Mouse (Mus musculus) bone marrow, adult 2 months (tissue): Measurements from ENCODE around the gene Hist2h2ac. TPM values are rescaled to one million over a fixed set of nuclear protein-coding genes. Genes with fewer than 3 reads are reported as not detected.
"Not testable (repeated sequence)": the region's sequence is repeated elsewhere in the genome, so short reads cannot be mapped to it uniquely, and the experiment has no call there.

Source experiments
- H3K27ac ChIP-seq: fragments of 200-500 bp; 2 replicates; pipeline ENCODE4 v1.5.1; 2012; ENCODE audit warnings: low read depth, mild to moderate bottlenecking, control low read depth, inconsistent platforms, low read length; ENCODE audit not compliant: control insufficient read depth, poor library complexity, insufficient read depth
- H3K4me1 ChIP-seq: fragments of 200-500 bp; 2 replicates; pipeline ENCODE4 v1.6.1; 2011; ENCODE audit warnings: low read length; ENCODE audit not compliant: control insufficient read depth, insufficient read depth
- H3K4me3 ChIP-seq: fragments of 200-500 bp; replicated peaks from 2 replicates; pipeline ENCODE3; 2011; ENCODE audit warnings: mild to moderate bottlenecking, low read depth, low read length, control low read depth; ENCODE audit not compliant: control insufficient read depth
- CTCF ChIP-seq: fragments of 200-500 bp; IDR thresholded peaks from 2 replicates; pipeline ENCODE4 v1.5.1; 2011; ENCODE audit warnings: low read length, control low read depth; ENCODE audit not compliant: control insufficient read depth, insufficient read depth
- POLR2A ChIP-seq: fragments of 200-500 bp; IDR thresholded peaks from 2 replicates; pipeline ENCODE4 v1.6.1; 2011; ENCODE audit warnings: low read depth, mild to moderate bottlenecking, control low read depth, low read length, borderline replicate concordance; ENCODE audit not compliant: control insufficient read depth
- WGBS: fragments of 180-500 bp; shearing (Covaris S2); methylation state at CpG from one replicate; pipeline ENCODE4 v1.1.7; 2018; 5-methylcytosine and 5-hydroxymethylcytosine counted together
- polyA plus RNA-seq: library from polyadenylated mRNA; stranded (reverse); fragments of >200 nt; gene quantifications from 2 replicates; pipeline ENCODE4 v1.2.4, GENCODE M21; 2011; ENCODE audit warnings: low replicate concordance; ENCODE audit not compliant: missing spikeins, insufficient read depth, insufficient read length

The Hist2h2ac gene
- polyA plus RNA-seq, 1 experiment, result 25.1 TPM

DNA sequence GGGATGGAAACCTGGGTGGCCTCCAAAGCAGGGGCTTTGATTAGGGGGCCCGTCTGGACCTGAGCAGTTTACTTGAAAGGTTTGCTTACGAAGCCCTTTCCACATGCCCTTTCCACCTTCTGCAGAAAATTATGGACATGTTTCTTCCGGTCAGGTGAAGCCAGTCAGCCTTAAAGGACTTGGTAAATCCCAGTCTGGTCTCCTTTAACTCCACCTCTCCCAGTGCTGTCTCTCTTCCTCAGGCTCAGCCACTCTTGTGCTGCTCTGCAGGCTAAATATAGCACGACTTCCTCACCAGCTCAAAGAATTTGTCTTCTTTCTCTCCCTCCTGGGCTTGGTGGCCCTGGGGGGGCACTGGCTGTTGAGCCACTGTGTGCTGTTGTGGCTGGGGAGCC is 38.3 kb downstream of the Hist2h2ac start:
- TF ChIP-seq CTCF (no peak), POLR2A (no peak)
- WGBS, result 36% methylated on average over 4 of the region's 4 CpGs
- no peaks in the 10 kb centered on the region for H3K4me1 ChIP-seq
- H3K4me3 ChIP-seq, result no peak overlapping the region
- no peak overlapping the region for H3K27ac ChIP-seq

GRCm38 (mm10) chr3:96181510-96182381 is 38.9 kb downstream of the Hist2h2ac start:
- 68% methylated on average over 12 of the region's 12 CpGs for WGBS
- no peaks in the 10 kb centered on the region for H3K4me1 ChIP-seq
- no peak overlapping the region for H3K4me3 ChIP-seq
- H3K27ac ChIP-seq, result no peak overlapping the region
- TF ChIP-seq CTCF, result no peak
- TF ChIP-seq POLR2A, result no peak

- WGBS, result 2% methylated on average over 22 of the region's 23 CpGs
- Histone ChIP-seq H3K4me1 (no peaks in the 10 kb centered on the region), H3K27ac (no peak within 1 kb of the TSS), H3K4me3 (peak within 1 kb of the TSS; percentile 40)
- TF ChIP-seq POLR2A (no peak), CTCF (no peak)
These were observed 39.8 kb downstream of the Hist2h2ac start, which contains the start of gene Sv2a for GRCm38 (mm10) chr3:96180727-96181477. Sv2a (plus strand) TSS chr3:96181151.

DNA sequence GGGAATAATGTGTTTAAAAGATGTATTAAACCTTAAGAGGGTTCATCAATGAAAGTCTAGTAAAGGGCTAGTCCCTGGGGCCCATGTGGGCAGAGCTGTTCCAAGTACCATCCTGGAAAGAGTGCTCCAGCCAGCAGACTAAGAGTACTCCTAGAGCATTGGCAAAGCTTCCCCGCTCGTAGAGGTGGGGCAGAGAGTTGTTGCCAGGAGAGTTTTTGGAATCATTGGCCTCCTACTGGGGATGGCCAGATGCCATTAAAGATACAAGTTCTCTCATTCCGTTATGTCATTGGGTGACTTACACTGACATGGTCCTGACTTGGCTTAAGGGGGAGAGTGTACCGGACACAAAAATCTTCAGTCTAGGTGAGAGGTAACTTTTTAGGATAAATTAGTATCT is 41.1 kb downstream of the Hist2h2ac start:
- Histone ChIP-seq H3K27ac (no peak overlapping the region), H3K4me3 (no peak overlapping the region), H3K4me1 (no peaks in the 10 kb centered on the region)
- 80% methylated on average over 4 of the region's 4 CpGs for WGBS
- TF ChIP-seq CTCF (no peak), POLR2A (no peak)

DNA sequence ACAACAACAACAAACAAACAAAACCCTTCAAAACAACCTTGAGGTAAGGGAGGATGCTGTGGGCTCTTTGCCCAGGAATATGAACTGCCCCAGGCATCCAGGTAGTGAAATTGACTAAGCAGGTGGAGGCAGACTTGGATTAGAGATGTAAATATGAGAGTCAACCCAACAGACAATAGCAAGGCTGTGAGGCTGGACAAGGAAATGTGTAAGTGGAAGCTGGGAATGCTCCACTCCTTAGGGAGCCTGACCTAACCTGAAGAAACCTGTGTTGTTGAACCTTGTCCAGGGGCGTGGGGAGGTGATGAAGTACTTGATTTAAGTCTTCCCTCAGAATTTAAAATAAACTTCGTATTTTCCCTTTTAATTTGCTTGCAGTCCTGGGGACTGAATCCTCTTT is 41.8 kb downstream of the Hist2h2ac start:
- Histone ChIP-seq H3K27ac (no peak overlapping the region), H3K4me1 (no peaks in the 10 kb centered on the region), H3K4me3 (no peak overlapping the region)
- 91% methylated on average over 2 of the region's 2 CpGs for WGBS
- no peak for TF ChIP-seq CTCF
- no peak for TF ChIP-seq POLR2A

DNA sequence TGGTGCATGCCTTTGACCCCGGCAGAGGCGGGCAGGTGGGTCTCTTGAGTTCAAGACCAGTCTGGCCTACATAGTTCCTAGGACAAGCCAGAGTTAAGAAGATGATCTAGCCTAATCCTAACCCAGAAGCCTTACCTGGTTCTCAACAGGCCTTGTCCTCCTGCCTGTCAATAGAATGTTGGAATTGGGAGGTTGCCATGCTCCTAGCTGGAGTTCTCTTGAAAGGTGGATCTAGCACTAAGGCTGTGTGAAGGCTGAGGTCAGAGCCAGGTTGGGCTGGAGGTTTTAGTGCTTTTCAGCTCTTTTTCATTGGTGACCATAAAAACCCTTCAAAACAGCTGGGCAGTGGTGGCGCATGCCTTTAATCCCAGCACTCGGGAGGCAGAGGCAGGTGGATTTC is 42.3 kb downstream of the Hist2h2ac start:
- no peaks in the 10 kb centered on the region for H3K4me1 ChIP-seq
- 90% methylated on average over 4 of the region's 4 CpGs for WGBS
- no peak overlapping the region for H3K4me3 ChIP-seq
- no peak for TF ChIP-seq POLR2A
- TF ChIP-seq CTCF, result no peak
- no peak overlapping the region for H3K27ac ChIP-seq

GRCm38 (mm10) chr3:96175251-96175650 is 45.4 kb downstream of the Hist2h2ac start:
- Histone ChIP-seq H3K27ac (no peak overlapping the region), H3K4me1 (peaks cover 2% of the 10 kb centered on the region), H3K4me3 (no peak overlapping the region)
- TF ChIP-seq CTCF, result no peak
- WGBS, result 94% methylated on average over 6 of the region's 6 CpGs

DNA sequence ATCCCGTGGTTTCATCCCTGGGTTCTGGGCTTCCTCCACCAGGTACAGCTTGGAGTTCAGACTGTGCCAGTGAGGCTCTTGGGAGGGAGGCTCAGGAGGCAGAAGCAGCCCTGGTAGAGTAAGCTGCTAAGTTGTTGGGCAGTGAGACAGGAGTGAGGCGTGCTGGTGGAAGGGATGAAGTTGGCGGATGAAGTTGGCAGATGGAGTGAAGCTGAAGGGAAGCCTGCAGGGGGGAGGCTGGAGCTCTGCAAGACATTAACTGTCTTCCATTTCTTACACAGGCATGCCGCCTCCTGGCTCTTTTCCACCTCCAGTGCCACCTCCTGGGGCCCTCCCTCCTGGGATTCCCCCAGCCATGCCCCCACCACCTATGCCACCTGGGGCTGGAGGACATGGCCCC is 46.6 kb downstream of the Hist2h2ac start:
- H3K4me1 ChIP-seq, H3K4me3 ChIP-seq, H3K27ac ChIP-seq: not testable (repeated sequence)
- WGBS, result 87% methylated on average over 4 of the region's 4 CpGs

DNA sequence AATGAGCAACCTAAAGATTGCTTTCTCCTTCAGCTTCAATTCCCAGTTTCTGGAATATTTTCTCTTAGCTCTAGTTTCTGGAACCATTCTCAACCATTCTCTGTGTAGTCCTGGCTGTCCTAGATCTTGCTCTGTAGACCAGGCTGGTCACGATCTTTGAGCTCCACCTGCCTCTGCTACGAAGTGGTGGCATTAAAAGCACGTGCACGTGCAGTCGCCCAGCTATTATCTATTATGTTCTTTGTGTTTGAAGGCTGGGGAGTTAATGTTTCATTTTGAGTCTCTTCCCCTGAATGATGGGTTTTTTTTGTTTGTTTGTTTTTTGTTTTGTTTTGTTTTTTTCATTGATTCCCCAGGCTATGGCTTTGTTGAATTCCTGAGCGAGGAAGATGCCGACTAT is 47.5 kb downstream of the Hist2h2ac start:
- TF ChIP-seq POLR2A, result no peak
- no peak for TF ChIP-seq CTCF
- Histone ChIP-seq H3K4me1 (peaks cover 2% of the 10 kb centered on the region), H3K27ac (no peak overlapping the region), H3K4me3 (peak overlapping the region; percentile 69)
- WGBS, result 49% methylated on average over 7 of the region's 7 CpGs
